Mouse (Mus musculus): ENCODE data around the gene Itgb3bp. TPM values are rescaled to one million over a fixed set of nuclear protein-coding genes. Genes with fewer than 3 reads are reported as not detected.

Itgb3bp gene
- total and polyA plus RNA-seq, 2 experiments from 2014 or later, result 6.4 to 8.8 TPM

- WGBS, result 81% methylated on average over 10 of the region's 10 CpGs
- TF ChIP-seq CTCF (IDR thresholded peaks at IDR 0.05), result peak; percentile 59
- Histone ChIP-seq H3K36me3 (ENCODE audit: insufficient read depth, low read length) (no peaks in the 10 kb centered on the region), H3K9me3 (ENCODE audit: low read length) (no peaks in the 10 kb centered on the region), H3K27ac (ENCODE audit: low read depth, low read length) (no peak overlapping the region), H3K4me2 (ENCODE audit: low read depth, low read length, poor library complexity, severe bottlenecking) (no peak overlapping the region), H3K4me1 (ENCODE audit: insufficient read depth, low read length) (no peaks in the 10 kb centered on the region; the same call in 1 of the 2 replicates), H3K27me3 (ENCODE audit: insufficient read depth, low read length) (no peaks in the 10 kb centered on the region), H3K4me3 (ENCODE audit: low read depth, low read length) (no peak overlapping the region), H3K9ac (replicated peaks; ENCODE audit: low read length, poor library complexity, severe bottlenecking) (no peak overlapping the region)
- DNase-seq (ENCODE audit: low spot score) (peak; percentile 47), ATAC-seq (ENCODE audit: low FRiP score) (no peak)
Measured at GRCm38 (mm10) chr4:99941655-99942414, 12.2 kb upstream of the Itgb3bp start.

GRCm38 (mm10) chr4:99939711-99940505 is 10.3 kb upstream of the Itgb3bp start:
- ATAC-seq (ENCODE audit: low FRiP score) (no peak), DNase-seq (ENCODE audit: low spot score) (peak; percentile 72)
- no peak overlapping the region for H3K4me2 ChIP-seq (ENCODE audit: low read depth, low read length, poor library complexity, severe bottlenecking)
- H3K27ac ChIP-seq (ENCODE audit: low read depth, low read length), result no peak overlapping the region
- H3K36me3 ChIP-seq (ENCODE audit: insufficient read depth, low read length), result no peaks in the 10 kb centered on the region
- H3K9me3 ChIP-seq (ENCODE audit: low read length), result no peaks in the 10 kb centered on the region
- H3K4me1 ChIP-seq (ENCODE audit: insufficient read depth, low read length), result no peaks in the 10 kb centered on the region; the same call in 1 of the 2 replicates
- no peak for TF ChIP-seq CTCF (IDR thresholded peaks at IDR 0.05)
- H3K4me3 ChIP-seq (ENCODE audit: low read depth, low read length), result no peak overlapping the region
- H3K27me3 ChIP-seq (ENCODE audit: insufficient read depth, low read length), result no peaks in the 10 kb centered on the region
- 32% methylated on average over 16 of the region's 16 CpGs for WGBS
- H3K9ac ChIP-seq (replicated peaks; ENCODE audit: low read length, poor library complexity, severe bottlenecking), result no peak overlapping the region

- no peaks in the 10 kb centered on the region for H3K27me3 ChIP-seq (ENCODE audit: insufficient read depth, low read length)
- no peak for ATAC-seq (ENCODE audit: low FRiP score)
- WGBS, result 93% methylated on average over 5 of the region's 5 CpGs
Measured at GRCm38 (mm10) chr4:99936278-99936677, 6.7 kb upstream of the Itgb3bp start.

DNA sequence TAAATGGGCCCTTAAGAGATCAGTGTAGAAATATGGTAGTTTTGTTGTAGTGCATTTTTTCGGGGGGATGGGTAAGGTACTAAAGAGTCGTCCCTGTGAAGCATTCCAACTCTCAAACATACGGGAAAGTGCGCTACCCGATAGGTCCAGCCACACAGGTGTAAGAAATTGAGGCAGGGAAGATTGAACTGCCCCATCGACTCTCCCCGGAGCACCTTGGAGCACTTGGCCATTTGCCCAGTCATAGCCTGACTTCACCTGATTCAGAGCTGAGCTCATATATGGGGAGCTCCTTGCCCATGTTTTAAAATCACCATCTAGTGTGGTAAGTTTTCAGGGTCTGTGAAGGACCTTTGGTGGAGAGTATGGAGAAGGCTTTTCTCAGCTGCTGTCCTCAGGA is 5.2 kb upstream of the Itgb3bp start:
- no peak overlapping the region for H3K9ac ChIP-seq (replicated peaks; ENCODE audit: low read length, poor library complexity, severe bottlenecking)
- no peak overlapping the region for H3K4me3 ChIP-seq (ENCODE audit: low read depth, low read length)
- no peak for TF ChIP-seq CTCF (IDR thresholded peaks at IDR 0.05)
- no peaks in the 10 kb centered on the region for H3K27me3 ChIP-seq (ENCODE audit: insufficient read depth, low read length)
- peaks cover 9% of the 10 kb centered on the region; the same call in 1 of the 2 replicates for H3K4me1 ChIP-seq (ENCODE audit: insufficient read depth, low read length)
- H3K9me3 ChIP-seq (ENCODE audit: low read length), result no peaks in the 10 kb centered on the region
- no peak overlapping the region for H3K4me2 ChIP-seq (ENCODE audit: low read depth, low read length, poor library complexity, severe bottlenecking)
- no peak for ATAC-seq (ENCODE audit: low FRiP score)
- no peaks in the 10 kb centered on the region for H3K36me3 ChIP-seq (ENCODE audit: insufficient read depth, low read length)
- DNase-seq (ENCODE audit: low spot score), result no peak
- WGBS, result 93% methylated on average over 7 of the region's 7 CpGs
- H3K27ac ChIP-seq (ENCODE audit: low read depth, low read length), result no peak overlapping the region

More at GRCm38 (mm10) chr4:99936278-99936677, 6.7 kb upstream of the Itgb3bp start:
- no peak for DNase-seq (ENCODE audit: low spot score)
- Histone ChIP-seq H3K4me1 (ENCODE audit: insufficient read depth, low read length) (peaks cover 3% of the 10 kb centered on the region; the same call in 1 of the 2 replicates), H3K27ac (ENCODE audit: low read depth, low read length) (no peak overlapping the region), H3K36me3 (ENCODE audit: insufficient read depth, low read length) (no peaks in the 10 kb centered on the region), H3K4me3 (ENCODE audit: low read depth, low read length) (no peak overlapping the region), H3K9me3 (ENCODE audit: low read length) (no peaks in the 10 kb centered on the region), H3K9ac (replicated peaks; ENCODE audit: low read length, poor library complexity, severe bottlenecking) (no peak overlapping the region), H3K4me2 (ENCODE audit: low read depth, low read length, poor library complexity, severe bottlenecking) (no peak overlapping the region)
- TF ChIP-seq CTCF (IDR thresholded peaks at IDR 0.05), result no peak

DNA sequence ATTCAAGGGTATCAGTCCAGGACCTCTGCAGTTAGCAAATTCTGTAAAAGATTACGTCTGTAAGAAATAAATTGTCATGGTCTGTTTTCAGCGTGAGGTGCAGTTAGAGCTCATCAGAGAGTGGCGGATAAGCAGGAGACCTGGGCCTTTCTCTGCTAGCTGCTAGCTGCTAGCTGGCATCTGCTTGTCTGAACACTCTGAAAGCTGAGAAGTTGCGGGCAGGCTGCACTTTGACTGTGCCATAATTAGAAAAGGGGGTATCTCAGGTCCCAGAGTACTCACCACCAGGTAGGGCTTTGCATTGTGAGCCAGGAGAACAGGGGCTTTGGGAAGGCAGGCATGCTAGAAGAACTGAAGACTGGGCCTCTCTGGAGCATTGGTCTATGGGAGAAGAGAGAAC is 2.2 kb upstream of the Itgb3bp start:
- no peak for DNase-seq (ENCODE audit: low spot score)
- no peaks in the 10 kb centered on the region for H3K36me3 ChIP-seq (ENCODE audit: insufficient read depth, low read length)
- WGBS, result 76% methylated on average over 4 of the region's 4 CpGs
- peaks cover 9% of the 10 kb centered on the region; the same call in 1 of the 2 replicates for H3K4me1 ChIP-seq (ENCODE audit: insufficient read depth, low read length)
- TF ChIP-seq CTCF (IDR thresholded peaks at IDR 0.05), result no peak
- no peaks in the 10 kb centered on the region for H3K27me3 ChIP-seq (ENCODE audit: insufficient read depth, low read length)
- no peak overlapping the region for H3K9ac ChIP-seq (replicated peaks; ENCODE audit: low read length, poor library complexity, severe bottlenecking)
- no peak overlapping the region for H3K4me3 ChIP-seq (ENCODE audit: low read depth, low read length)
- no peaks in the 10 kb centered on the region for H3K9me3 ChIP-seq (ENCODE audit: low read length)
- no peak for ATAC-seq (ENCODE audit: low FRiP score)
- no peak overlapping the region for H3K4me2 ChIP-seq (ENCODE audit: low read depth, low read length, poor library complexity, severe bottlenecking)
- H3K27ac ChIP-seq (ENCODE audit: low read depth, low read length), result no peak overlapping the region

DNA sequence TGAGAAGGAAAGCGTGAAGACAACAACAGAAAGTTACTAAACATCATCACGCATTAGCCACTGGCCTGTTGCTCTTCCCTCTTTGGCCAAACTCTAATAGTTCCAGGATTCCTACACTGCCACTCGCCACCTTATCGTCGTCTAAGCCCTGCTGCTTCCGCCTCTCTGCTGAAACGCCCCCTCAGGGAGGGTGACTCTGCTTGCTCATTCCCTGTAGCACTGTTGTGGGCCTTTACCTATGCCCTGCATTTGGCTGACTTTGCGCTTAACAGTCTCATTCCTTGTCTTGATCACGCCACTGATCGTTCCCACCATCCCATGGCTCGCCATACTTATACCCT is 1.6 kb upstream of the Itgb3bp start:
- no peak for TF ChIP-seq CTCF (IDR thresholded peaks at IDR 0.05)
- H3K9me3 ChIP-seq (ENCODE audit: low read length), result no peaks in the 10 kb centered on the region
- no peaks in the 10 kb centered on the region for H3K36me3 ChIP-seq (ENCODE audit: insufficient read depth, low read length)
- no peak overlapping the region; the same call in 1 of the 2 replicates for H3K9ac ChIP-seq (replicated peaks; ENCODE audit: low read length, poor library complexity, severe bottlenecking)
- H3K4me1 ChIP-seq (ENCODE audit: insufficient read depth, low read length), result peaks cover 9% of the 10 kb centered on the region; the same call in 1 of the 2 replicates
- peak overlapping the region; percentile 60 for H3K4me2 ChIP-seq (ENCODE audit: low read depth, low read length, poor library complexity, severe bottlenecking)
- H3K4me3 ChIP-seq (ENCODE audit: low read depth, low read length), result no peak overlapping the region
- DNase-seq (ENCODE audit: low spot score) (no peak), ATAC-seq (ENCODE audit: low FRiP score) (no peak)
- WGBS, result 63% methylated on average over 11 of the region's 11 CpGs
- no peaks in the 10 kb centered on the region for H3K27me3 ChIP-seq (ENCODE audit: insufficient read depth, low read length)
- H3K27ac ChIP-seq (ENCODE audit: low read depth, low read length), result no peak overlapping the region

Data from midbrain, postnatal 0 days (tissue).